Mouse (Mus musculus) cerebellum, adult 2 months (tissue): ENCODE measurements around the gene Snd1. TPM values are rescaled to one million over a fixed set of nuclear protein-coding genes. Genes with fewer than 3 reads are reported as not detected.

ENCODE experiments used
- DNase-seq, 2 experiments: peaks; one replicate each; pipeline ENCODE4 v3.0.0; 2021
- H3K27ac ChIP-seq: fragments of 200-500 bp; 2 replicates; pipeline ENCODE4 v1.5.1; 2012; ENCODE audit warnings: low read length, control low read depth, inconsistent platforms; ENCODE audit not compliant: insufficient read depth
- H3K27me3 ChIP-seq: fragments of 200-500 bp; 2 replicates; pipeline ENCODE4 v1.6.1; 2012; ENCODE audit warnings: inconsistent platforms, mild to moderate bottlenecking, low read length, moderate library complexity; ENCODE audit not compliant: control insufficient read depth, insufficient read depth
- H3K4me1 ChIP-seq: fragments of 200-500 bp; 2 replicates; pipeline ENCODE4 v1.6.1; 2011; ENCODE audit warnings: low read length; ENCODE audit not compliant: control insufficient read depth, insufficient read depth
- H3K4me3 ChIP-seq: fragments of 200-500 bp; replicated peaks from 2 replicates; pipeline ENCODE3; 2011; ENCODE audit warnings: mild to moderate bottlenecking, low read depth, low read length, control low read depth; ENCODE audit not compliant: insufficient read depth
- CTCF ChIP-seq: fragments of 200-500 bp; IDR thresholded peaks from 2 replicates; pipeline ENCODE4 v1.5.1; 2011; ENCODE audit warnings: low read depth, mild to moderate bottlenecking, control low read depth, low read length, moderate library complexity, borderline replicate concordance; ENCODE audit not compliant: insufficient read depth
- POLR2A ChIP-seq: fragments of 200-500 bp; IDR thresholded peaks from 2 replicates; pipeline ENCODE4 v1.6.1; 2011; ENCODE audit warnings: low read length, control low read depth, borderline replicate concordance; ENCODE audit not compliant: insufficient read depth
- WGBS: fragments of 180-500 bp; shearing (Covaris S2); methylation state at CpG from one replicate; pipeline ENCODE4 v1.1.7; 2018; 5-methylcytosine and 5-hydroxymethylcytosine counted together
- polyA plus RNA-seq: library from polyadenylated mRNA; depleted of rRNA; stranded (reverse); fragments of >200 nt; gene quantifications from 2 replicates; pipeline ENCODE4 v1.2.3, GENCODE M21; 2012

Gene Snd1
- polyA plus RNA-seq, 1 experiment: 57.0 TPM

DNA sequence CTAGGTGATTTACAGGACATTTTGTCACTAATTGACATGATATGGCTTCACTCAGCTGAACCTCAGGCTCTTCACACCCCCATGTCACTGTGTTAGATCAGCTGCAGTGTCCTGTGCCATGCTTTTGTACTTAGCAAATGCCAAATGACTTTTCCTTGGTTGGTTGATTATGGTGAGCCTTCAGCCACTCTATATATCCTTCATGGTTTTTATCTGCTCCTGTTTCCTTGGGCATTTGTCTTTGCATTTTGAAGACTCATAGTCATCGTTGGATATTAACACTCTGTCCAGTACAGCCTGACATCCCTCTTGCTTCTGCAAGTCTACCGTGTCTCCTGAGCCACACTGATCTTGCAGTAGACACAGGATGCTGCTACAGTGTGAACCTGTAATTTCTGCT lies 384.2 kb downstream of the Snd1 start:
- Histone ChIP-seq H3K4me3 (no peak overlapping the region), H3K4me1 (peaks cover 7% of the 10 kb centered on the region; the same call in 1 of the 2 replicates), H3K27ac (no peak overlapping the region), H3K27me3 (no peaks in the 10 kb centered on the region)
- no peak for TF ChIP-seq POLR2A
- TF ChIP-seq CTCF: no peak
- no peak for DNase-seq
- WGBS: 76% methylated on average over 2 of the region's 2 CpGs

- Histone ChIP-seq H3K27me3 (no peaks in the 10 kb centered on the region), H3K4me1 (peaks cover 16% of the 10 kb centered on the region; the same call in 1 of the 2 replicates), H3K4me3 (no peak overlapping the region), H3K27ac (no peak overlapping the region)
- WGBS: 63% methylated on average over 2 of the region's 2 CpGs
- TF ChIP-seq POLR2A (no peak), CTCF (no peak)
- DNase-seq: peak in 1 of 2 experiments; percentile 28
These were observed 385.5 kb downstream of the Snd1 start for GRCm38 (mm10) chr6:28860450-28860849.

DNA sequence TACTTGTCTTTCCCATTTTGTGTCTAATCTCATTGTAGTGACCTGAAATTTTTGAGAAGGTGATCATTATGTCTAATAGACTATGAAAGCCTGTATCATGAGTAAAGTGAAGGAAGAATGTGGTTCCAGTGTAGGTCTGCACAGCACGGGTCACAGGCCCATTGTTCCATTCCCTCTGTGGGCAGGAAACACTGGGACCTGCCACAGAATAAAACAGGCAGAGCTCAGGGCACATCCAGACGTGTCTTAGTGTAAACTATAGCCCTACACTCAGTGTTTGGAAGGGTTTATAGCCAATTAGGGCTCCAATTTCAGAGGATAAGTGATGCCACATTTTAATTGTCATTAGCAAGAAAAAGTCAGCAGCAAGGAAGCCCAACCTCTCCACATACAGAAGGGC lies 386.0 kb downstream of the Snd1 start:
- H3K27ac ChIP-seq: no peak overlapping the region
- no peak for TF ChIP-seq POLR2A
- no peak for TF ChIP-seq CTCF
- no peak for DNase-seq
- WGBS: 85% methylated on average over 2 of the region's 2 CpGs
- H3K4me3 ChIP-seq: no peak overlapping the region
- H3K4me1 ChIP-seq: peaks cover 17% of the 10 kb centered on the region; the same call in 1 of the 2 replicates
- no peaks in the 10 kb centered on the region for H3K27me3 ChIP-seq

GRCm38 (mm10) chr6:28862304-28862703 lies 387.4 kb downstream of the Snd1 start:
- peak in 1 of 2 experiments; percentile 35 for DNase-seq
- 54% methylated on average over 8 of the region's 8 CpGs for WGBS
- TF ChIP-seq POLR2A (no peak), CTCF (no peak)
- Histone ChIP-seq H3K4me3 (no peak overlapping the region), H3K27ac (no peak overlapping the region), H3K27me3 (no peaks in the 10 kb centered on the region), H3K4me1 (peaks cover 17% of the 10 kb centered on the region; the same call in 1 of the 2 replicates)

- TF ChIP-seq POLR2A (no peak), CTCF (no peak)
- WGBS: 11% methylated on average over 5 of the region's 5 CpGs
- H3K4me3 ChIP-seq: no peak overlapping the region
- H3K27ac ChIP-seq: no peak overlapping the region
- DNase-seq: peak; percentile 51 to 57
- H3K4me1 ChIP-seq: peaks cover 17% of the 10 kb centered on the region; the same call in 1 of the 2 replicates
- no peaks in the 10 kb centered on the region for H3K27me3 ChIP-seq
These were observed 389.7 kb downstream of the Snd1 start for GRCm38 (mm10) chr6:28864684-28865083.

GRCm38 (mm10) chr6:28865112-28865511 lies 390.2 kb downstream of the Snd1 start:
- no peak for TF ChIP-seq POLR2A
- no peak for TF ChIP-seq CTCF
- no peak for DNase-seq
- WGBS: 70% methylated on average over 10 of the region's 10 CpGs
- Histone ChIP-seq H3K4me3 (no peak overlapping the region), H3K27me3 (no peaks in the 10 kb centered on the region), H3K27ac (no peak overlapping the region), H3K4me1 (peaks cover 17% of the 10 kb centered on the region; the same call in 1 of the 2 replicates)

DNA sequence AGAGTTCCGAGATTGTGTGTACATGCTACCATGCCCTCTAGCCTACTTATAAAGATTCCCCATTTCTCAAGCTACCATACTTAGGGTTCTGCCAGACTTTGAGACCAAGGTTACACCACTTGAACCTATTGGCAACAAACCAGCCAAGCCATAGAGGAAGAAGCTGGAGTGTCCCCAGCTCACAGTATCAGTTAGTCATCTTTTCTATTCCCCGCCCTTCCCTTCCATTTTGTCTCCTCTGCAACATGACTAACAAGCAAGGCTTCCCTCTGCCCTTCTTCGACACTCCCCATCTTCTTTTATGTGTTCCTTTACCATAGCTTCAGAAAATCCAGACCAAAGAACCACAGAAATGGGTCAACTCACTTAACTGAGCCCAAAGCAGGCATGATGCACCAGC lies 391.3 kb downstream of the Snd1 start:
- 98% methylated on average over 3 of the region's 3 CpGs for WGBS
- H3K4me1 ChIP-seq: peaks cover 17% of the 10 kb centered on the region; the same call in 1 of the 2 replicates
- H3K27ac ChIP-seq: no peak overlapping the region
- TF ChIP-seq CTCF (no peak), POLR2A (no peak)
- no peak for DNase-seq
- H3K4me3 ChIP-seq: no peak overlapping the region
- no peaks in the 10 kb centered on the region for H3K27me3 ChIP-seq

- DNase-seq: no peak
- no peak for TF ChIP-seq CTCF
- no peak for TF ChIP-seq POLR2A
- Histone ChIP-seq H3K27me3 (no peaks in the 10 kb centered on the region), H3K27ac (no peak overlapping the region), H3K4me3 (no peak overlapping the region), H3K4me1 (peaks cover 19% of the 10 kb centered on the region)
- 73% methylated on average over 2 of the region's 2 CpGs for WGBS
These were observed 392.7 kb downstream of the Snd1 start for GRCm38 (mm10) chr6:28867516-28868251.
